Mouse (Mus musculus) cerebellum, postnatal 36 days (tissue): Measurements from ENCODE around the gene Atg7.
A peak's percentile ranks its signal among the peaks of the same experiment; 100 is the strongest.
"Not testable (repeated sequence)": the region's sequence is repeated elsewhere in the genome, so short reads cannot be mapped to it uniquely, and the experiment has no call there.

Experiments used
- DNase-seq, 2 experiments: peaks; one replicate each; pipeline ENCODE4 v3.0.0; 2021 to 2022; ENCODE audit warnings: mixed read lengths in 2 of 2

Gene Atg7

DNA sequence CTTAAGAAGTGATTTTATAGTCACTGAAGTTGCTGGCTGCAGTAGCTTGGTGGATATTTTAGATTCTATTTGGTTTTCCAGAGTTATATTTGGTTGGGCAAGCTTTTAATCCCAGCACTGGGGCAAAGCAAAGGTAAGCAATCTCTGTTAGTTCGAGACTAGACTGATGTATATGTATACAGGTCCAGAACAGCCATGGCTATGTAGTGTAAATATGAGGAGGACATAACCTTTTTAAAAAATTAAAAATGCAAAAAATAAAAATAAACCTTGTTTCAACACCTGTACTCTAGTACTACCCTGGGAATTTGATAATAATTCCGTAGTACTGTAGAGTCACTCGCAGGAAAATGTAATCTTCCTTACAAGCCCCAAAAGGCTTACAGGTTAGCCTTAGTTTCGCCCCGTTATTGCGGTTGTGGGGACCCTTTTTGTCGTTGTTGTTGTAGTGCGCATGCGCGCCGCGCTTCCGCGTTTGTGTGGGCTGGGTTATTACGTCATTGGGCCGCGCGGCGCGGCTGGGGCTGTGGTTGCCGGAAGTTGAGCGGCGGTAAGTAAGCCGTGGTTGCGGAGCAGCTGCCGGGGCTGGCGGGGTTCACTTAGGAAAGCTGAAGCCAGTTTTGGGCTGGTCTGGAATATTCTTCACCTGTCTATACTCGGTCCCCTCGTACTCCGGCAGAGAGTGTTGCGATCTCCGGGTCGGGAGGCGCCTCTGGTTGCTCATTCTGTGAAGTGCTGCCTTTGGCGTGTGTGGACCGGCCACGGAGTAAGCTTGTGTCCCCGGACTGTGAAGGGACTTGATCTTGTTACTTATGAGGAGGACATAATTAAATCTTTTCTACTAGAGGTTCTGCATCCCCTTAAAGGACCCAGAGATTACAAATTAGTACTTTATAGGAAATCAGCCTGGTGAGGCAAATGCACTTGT is at the start of gene Atg7:
Atg7 (plus strand) TSS at position 497 of the 928 bp plus-strand sequence.
- DNase-seq = peak; percentile 93 to 94

DNA sequence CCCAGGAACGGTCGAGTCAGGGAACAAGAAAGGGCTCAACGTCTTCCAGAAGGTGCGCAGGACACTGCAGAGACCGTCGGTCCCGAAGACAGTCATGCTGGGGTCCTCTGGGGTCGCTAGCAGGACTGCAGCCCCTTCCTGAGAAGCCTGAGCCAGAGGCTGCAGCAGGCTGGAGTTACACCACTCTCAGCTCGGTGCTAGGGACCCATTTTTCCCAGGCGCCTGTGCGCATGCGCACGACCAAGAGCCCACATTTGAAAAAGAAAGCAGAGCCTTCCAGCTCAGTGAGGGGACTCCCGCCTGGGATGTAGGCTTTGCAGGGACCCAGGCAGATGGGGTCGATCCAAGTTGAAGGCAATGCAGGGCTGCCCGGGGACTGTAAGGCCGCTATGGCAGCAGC is 28.8 kb upstream of the Atg7 start:
- peak; percentile 8 to 39 for DNase-seq

DNA sequence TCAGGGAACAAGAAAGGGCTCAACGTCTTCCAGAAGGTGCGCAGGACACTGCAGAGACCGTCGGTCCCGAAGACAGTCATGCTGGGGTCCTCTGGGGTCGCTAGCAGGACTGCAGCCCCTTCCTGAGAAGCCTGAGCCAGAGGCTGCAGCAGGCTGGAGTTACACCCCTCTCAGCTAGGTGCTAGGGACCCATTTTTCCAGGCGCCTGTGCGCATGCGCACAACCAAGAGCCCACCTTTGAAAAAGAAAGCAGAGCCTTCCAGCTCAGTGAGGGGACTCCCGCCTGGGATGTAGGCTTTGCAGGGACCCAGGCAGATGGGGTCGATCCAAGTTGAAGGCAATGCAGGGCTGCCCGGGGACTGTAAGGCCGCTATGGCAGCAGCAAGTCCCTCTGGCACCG is 9.0 kb upstream of the Atg7 start:
- not testable (repeated sequence) for DNase-seq

DNA sequence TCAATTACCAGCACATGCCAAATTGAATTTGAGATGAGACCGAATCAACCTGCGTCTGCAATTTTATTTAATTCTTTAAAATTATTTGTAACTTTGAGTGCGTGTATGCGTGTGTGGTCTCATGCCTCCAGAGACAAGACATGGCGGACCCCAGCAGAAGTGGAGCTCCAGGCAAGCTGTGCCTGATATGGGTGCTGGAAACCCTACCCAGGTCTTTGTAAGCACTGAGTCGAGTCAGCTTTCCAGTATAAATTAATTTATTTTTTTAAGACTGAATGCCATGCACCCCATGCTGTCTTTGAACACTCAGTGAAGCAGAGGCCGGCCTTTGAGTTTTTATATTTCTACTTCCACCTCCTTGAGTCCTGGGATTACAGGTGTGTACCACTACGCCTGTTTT is 819 bp downstream of the Atg7 start:
- no peak for DNase-seq

DNA sequence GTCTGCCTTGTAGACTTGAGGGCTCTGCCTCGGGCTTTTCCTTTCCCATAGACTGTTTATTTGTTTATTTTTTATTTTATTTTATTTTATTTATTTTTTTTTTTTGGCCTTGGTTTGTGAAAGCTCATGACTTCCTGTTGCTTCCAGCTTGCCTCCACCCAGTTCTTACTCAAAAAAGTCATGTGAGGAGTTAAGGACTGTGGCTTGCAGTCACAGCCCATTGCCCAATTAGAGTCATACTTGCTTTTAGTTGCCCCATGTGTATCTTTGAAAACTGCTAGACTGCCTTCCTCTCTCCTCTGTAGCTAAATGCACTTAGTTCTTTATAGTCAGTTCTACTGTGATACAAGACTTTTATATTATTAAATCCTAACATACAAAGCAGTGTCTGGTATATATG is 1.6 kb downstream of the Atg7 start:
- no peak for DNase-seq

DNA sequence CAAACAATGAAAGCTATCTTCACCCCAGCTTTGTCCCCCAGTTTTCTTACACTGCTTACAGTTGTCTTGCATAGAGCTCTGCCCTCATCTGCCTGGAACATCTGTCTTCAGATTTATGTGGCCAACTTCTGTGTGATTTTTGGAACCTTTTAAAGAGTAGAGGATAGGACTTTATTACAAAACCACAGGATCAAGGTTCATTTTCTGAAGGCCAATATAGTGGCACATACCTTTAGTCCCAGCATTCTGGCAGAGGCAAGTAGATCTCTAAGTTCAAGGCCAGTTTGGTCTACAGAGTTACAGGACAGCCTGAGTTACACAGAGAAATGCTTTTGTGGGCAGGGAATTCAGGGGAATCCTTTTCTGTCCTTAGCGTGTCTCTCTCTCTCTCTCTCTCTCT is 3.3 kb downstream of the Atg7 start:
- no peak for DNase-seq

DNA sequence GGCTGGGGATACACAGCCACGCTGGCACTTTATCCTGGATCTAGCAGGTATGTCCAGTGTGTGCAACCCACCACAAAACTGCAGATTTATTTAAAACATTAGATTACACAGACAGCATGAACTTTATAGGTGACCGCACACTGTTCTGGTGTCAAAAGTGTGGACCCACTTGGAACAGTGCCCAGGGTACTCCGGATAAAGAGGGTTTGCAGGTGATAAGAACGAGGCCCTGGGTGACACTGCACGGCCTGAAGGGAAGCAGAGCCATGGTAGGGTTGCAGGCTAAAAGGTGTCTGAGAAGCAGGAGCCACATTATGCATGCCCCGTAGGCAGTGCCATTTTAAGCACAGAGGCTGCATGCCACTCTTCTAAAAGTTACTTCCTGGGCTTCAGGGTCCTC is 4.1 kb downstream of the Atg7 start:
- no peak for DNase-seq

DNA sequence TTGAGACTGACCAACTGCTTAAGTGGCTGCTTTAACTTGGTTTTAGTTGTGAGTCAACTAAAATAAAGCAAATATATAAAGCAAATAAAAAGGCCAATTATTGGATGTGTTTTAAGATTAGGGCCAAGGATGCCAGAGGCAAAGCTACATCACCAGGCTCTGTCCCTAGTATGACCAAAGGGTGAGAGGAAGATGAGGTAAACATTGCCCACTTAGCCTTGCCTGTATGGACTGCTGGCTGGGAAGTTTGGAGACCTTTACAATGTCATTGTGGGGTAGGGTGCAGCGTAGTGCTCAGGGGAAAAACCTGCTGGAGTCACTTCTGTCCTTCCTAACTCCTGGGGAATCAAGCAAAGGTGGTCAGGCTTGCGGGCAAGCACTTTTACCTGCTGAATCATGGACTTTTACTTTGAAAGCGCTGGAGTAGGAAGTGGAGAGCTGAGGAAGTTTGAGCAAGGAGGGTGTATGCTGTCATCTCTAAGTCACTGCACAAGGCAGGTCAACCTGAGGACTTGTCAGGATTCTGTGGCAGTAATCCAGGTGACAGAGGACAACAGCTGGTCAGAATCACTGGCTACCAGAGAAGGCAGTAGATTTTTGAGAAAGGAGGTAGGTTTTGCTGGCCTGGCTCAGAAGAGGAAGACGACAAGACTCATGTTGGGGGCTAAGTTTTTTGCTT is 5.6 kb downstream of the Atg7 start:
- DNase-seq = no peak

DNA sequence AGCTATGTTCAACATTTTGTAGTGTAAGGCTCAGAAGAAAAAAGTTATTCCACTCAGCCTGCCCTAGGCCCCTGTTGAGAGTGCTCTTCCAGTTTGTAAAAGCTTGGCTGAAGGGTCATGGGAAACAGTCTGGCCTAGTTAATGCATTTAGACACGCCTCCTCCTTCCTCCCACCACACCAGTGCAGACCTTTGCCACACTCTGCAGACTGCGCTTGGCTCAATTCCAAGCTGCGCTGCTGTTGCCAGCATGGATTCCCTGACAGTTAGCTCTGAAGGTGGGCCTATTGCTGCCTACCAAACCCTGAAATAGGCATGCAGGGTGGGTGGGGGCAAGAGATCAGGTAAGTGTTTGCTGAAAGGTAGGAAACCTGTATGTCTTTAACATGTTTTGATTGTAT is 9.3 kb downstream of the Atg7 start:
- DNase-seq = no peak

DNA sequence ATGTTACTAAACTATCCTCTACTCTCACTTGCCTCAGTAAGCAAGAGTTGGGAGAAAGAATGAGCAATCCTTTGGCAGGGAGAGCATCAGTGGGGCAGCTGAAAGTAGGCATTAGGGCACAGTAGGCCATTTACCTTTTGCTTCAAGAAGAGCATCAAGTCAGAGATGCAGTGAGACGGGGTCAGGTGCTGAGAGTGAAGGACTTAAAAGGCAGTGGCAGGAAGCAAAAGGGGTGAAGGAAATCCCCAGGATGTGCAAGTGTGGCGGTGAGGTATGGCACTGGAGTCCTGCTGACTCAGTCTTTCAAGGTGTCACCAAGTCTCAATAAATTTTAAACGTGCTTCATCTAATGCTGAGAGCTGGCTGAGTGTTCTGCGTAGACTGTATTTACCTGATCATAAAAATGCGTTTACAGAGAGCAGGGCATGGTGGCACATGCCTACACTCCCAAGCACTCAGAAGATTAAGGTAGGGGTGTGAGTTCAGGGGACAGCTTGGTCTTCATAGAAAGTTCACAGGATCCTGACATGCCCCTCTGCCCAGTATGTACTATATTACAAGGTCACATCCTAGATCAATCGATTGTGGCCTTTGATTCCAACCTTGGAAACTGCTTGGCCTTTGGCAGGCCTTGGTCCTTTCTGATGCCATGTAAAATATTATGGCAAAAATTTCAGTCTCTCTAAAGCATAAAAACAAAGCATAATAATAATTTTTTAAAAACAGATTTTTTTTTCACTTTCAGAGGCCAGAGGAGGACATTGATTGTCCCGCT is 14.1 kb downstream of the Atg7 start:
- DNase-seq = no peak

DNA sequence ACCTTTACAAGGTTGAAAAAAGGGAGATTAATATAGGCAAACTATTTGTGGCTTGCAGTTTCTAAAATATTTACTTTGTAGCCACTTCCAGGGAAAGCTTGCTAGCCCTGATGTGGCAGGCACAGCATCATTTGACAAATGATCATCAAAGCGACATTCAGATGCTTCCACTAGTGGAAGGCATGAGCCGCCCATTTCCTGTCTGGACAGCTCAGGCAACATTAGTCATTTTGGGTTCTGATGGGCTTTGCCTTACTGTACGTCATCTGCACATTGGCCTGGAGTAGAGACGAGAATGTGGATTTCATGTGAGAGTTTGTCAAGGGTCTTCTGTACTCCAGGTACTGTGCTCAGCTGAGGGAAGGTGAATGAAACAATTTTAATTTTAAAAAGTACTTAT is 14.9 kb downstream of the Atg7 start:
- no peak for DNase-seq

DNA sequence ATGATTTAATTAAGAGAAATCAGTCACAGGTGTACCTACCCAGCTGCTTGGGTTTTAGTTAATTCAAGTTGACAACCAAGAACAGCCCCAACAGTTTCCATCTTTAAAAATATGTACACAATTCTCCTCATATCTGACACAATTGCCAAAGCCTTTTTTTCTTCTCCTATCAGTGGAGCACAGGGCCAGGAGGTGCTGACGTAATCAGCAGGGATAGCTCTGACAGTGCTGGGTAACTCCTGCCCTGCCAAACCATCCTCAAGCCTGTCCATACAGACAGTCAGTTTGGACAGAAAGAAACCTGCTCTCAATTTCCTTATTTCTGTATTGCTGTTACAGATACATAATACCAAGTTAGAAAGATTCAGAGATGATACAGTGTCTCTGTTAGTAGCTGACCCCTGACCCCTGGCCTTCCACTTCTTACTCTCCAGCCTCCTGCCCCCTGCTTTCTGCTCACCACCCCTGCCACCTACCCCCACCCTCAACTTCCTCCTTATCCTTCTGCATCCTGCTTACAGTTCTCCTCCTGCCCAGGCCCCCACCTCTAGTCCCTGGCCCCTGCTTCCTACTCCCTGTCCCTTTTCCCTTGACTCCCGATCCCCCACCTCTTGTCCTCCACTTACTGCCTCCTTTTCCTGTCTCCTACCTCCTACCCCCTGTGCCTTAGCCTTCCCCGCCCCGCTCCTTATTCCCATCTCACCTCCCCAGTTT is 16.5 kb downstream of the Atg7 start:
- no peak for DNase-seq

DNA sequence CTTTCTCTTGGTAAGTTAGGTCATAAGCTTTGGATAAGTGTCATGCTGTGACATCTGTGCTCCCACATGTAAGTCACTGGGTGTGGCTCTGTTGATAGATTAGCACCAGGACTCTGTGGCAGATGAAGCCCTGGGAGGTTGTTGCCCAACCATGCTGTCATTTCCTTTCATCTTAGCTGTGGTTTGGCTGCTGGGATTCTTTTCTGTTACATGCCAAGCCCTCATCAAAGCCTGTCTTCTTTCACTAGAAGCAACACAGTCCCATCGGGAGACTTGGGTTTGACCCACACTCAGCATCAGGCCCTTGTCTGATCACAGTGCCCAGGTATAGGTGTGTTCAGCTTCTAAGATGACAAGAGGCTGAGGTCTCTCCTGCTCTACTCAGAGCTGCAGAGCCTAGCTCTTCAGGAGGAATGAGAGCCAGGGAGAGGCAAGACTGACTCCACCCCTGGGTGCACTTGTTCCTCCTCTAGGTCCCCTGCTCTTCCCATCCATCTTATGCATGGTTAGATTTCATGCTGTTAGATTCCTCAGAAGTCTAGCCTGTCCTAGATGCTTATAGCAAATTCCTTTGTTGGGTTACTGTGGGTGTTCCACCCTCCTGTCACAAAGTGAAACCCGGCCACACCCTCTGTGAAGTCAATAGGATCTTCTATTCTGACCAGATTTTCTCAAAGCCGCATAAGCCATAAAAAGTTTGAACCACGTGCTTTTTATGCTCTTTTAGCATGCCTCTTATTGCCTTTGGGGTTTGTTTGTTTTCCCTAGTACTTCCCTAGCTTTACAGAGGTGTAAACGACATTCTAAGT is 17.3 kb downstream of the Atg7 start:
- no peak for DNase-seq

DNA sequence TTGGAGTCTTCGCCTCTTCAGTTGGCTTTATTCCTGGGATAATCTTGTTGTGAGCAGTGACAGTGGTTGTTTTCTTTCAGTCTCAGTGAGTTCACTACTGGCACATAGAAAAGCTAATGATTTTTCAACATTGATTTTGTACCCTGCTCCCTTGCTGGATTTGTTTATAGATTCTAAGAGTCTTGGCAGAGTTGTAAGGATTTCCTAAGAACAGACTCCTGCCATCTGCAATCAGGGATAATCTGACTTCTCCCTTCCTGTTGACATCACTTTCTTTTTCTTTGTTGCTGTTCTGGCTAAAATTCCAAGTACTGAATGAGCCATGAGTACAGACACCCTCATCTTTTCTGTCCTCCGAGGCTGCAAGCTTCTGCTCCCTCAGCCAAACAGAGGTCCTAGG is 20.8 kb downstream of the Atg7 start:
- no peak for DNase-seq

DNA sequence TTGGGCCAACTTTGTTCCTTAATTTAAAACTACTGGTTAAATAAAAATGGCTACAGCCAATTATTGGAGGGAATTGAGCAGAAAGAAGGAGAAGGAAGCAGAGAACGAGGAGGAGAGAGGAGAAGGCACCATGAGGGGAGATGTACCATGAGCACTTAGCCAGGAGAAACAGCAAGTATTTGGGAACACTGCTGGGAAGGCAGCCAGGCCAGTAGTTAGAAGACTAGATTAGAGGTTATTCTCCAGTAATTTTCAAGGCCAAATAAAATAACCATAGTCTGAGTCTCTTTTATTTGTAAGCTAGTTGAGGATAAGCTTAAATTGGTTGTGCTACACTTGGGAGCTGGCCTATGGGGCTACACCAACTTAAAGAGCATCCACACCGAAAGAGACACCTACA is 21.8 kb downstream of the Atg7 start:
- DNase-seq = no peak

DNA sequence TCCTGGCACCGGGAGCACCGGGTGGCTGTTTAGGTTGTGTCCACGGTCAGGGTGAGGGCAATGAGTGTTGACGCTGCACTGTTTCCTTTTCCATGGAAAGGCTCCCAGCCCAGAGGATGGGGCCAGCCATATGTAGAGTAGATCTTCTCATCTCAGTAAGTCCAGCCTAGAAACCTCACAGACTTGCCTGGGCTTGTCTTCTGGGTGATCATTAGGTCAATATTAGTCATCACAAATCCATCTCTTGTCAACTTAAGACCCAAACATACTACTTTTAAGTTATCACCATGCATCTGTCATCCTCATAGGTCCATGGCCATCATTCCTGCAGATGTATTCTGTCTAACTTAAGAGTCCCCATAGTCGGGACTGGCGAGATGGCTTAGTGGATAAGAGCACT is 24.6 kb downstream of the Atg7 start:
- DNase-seq = no peak

DNA sequence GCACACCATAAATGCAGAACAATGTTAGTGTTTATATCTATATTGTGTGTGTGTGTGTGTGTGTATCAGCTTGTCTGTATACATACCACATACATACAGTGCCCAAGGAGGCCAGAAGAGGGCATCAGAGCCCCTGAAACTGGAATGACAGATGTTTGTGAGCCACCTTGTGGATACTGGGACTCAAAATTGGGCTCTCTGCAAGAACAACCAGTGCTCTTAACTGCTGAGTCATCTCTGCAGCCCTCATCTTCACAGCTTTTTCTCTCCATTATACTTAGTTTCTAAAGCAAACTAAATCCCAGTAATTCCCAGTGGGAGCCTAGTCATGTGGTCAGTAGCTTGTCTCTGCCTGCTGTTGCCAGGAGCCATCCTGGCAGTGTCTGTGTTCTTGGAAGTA is 31.9 kb downstream of the Atg7 start:
- no peak for DNase-seq

DNA sequence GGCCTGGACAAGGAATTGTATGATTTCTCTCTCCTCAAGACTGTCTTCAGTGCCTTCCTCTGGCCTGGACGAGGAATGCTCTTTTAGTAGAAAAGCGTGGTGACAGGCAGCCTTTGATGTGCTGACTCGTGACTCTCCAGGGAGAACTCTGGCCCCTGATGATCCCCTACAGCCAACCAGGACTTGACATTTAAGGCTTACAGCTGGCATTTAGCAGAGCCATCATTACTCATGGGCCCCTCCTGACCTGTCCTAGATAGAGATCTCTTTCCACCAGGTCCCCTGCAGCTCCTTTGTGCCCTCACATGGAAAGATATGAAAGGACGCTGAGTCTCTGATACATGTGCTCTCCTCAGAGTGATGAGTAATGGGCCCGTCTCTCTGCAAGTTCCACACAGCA is 33.2 kb downstream of the Atg7 start:
- DNase-seq = no peak

DNA sequence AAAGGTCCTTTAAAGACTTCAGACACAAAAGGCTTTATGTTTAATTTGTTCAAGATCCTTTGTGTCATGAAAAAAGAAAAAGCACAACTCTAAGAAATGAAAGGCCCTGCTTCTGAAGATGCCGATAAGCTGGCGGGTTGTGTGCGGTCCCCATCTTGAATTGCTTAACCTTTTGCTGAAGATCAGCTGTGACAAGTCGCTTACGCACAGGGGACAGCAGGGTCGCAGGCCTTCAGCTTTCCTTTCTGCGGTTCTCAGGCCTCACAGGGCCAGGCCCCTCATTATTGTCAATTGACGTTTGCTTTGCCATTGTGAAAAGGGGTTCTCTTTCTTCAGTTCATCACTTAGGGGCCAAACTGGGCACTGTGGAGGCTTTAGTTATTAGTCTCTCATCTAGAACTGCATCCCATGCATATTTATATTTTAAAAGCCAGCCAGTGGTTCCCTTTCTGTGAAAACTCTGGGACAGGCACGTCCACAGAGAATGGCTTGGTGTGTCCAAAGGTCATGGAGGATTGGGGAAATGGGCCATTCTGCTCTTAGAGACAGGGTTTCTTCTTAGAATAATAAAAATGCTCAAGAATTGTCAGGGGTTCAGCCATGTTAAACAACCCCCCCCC is 39.3 kb downstream of the Atg7 start:
- DNase-seq = no peak

DNA sequence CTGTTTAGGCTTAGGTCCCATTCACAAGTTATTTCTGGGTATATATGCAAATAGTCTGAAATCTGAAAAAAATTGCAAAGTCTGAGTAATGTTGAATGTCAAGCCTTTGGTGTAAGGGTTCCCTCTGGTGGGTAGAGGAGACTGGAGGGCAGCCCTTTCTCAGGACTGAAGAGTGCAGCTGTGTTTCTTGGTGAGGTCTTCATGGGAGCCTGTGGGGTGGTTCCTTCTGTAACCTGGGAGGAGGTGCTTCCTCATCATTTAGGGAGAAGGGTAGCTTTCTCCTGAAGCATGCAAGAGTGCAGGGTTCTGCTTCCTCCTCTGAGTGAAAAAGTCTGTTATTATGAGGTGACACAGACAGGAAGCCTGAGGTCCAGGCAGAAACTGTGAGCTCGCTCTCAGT is 40.8 kb downstream of the Atg7 start:
- DNase-seq = no peak

DNA sequence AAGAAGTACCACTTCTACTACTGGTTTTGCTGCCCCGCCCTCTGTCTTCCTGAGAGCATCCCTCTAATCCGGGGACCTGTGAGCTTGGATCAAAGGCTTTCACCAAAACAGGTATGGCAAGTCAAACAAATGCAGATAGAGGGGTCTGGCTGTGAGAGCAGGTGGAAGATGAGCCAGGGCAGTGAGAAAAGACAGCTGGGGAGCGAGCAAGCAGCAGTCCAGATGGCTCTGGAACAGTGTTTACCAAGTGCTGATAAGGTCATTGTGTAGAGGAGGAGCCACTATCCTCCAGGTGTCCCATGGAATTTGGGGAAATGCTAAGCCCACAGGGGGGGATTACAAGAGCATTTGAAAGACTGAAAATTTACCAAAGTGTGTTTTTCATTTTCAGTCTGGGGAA is 41.5 kb downstream of the Atg7 start:
- DNase-seq = no peak

DNA sequence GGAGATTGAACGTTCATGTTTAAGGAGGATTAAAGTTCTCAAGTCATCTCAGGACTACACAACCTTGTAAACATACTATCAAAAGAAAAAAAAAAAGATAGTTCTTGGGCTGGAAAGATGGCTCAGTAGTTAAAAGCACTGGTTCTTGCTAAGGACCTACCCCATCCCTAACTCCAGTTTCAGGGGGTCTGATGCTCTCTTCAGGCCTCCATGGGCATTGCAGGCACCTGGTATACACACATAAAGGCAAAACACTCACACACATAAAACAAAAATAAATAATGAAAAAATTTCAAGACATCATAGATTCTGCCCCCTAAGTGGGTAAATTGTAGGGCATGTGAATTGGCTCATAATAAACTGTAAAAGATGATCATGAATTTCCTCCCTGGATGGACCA is 42.5 kb downstream of the Atg7 start:
- DNase-seq = no peak
